Mouse (Mus musculus) retina, postnatal 1 day (tissue): ENCODE measurements at regions not wholly inside any gene's neighbourhood (a gene's known extent, or its start where the extent isn't known, plus 50 kb on each side); places are given as distances from the start of the nearest gene placed in this dataset.

Experiments
- DNase-seq: peaks from one replicate; pipeline ENCODE4 v3.0.0-alpha.2; 2012

- DNase-seq, result no peak
Measured at GRCm38 (mm10) chr16:76232680-76233079, 140.9 kb downstream of the Nrip1 start.

GRCm38 (mm10) chr16:76232174-76232573 lies 141.5 kb downstream of the Nrip1 start:
- DNase-seq, result no peak

- DNase-seq, result no peak
Measured at GRCm38 (mm10) chr16:76230516-76231302, 142.9 kb downstream of the Nrip1 start.

- no peak for DNase-seq
Measured at GRCm38 (mm10) chr16:76228451-76228850, 145.2 kb downstream of the Nrip1 start.

GRCm38 (mm10) chr16:76226446-76226845 lies 147.2 kb downstream of the Nrip1 start:
- no peak for DNase-seq

- DNase-seq, result no peak
Measured at GRCm38 (mm10) chr16:76225587-76226226, 147.9 kb downstream of the Nrip1 start.

GRCm38 (mm10) chr16:76224901-76225586 lies 148.6 kb downstream of the Nrip1 start:
- DNase-seq, result no peak

- no peak for DNase-seq
Measured at GRCm38 (mm10) chr16:76223716-76224115, 149.9 kb downstream of the Nrip1 start.

GRCm38 (mm10) chr16:76222960-76223359 lies 150.7 kb downstream of the Nrip1 start:
- DNase-seq, result no peak

- no peak for DNase-seq
Measured at GRCm38 (mm10) chr16:76220466-76220865, 153.2 kb downstream of the Nrip1 start.

- DNase-seq, result no peak
Measured at GRCm38 (mm10) chr16:76219233-76219632, 154.4 kb downstream of the Nrip1 start.

- no peak for DNase-seq
Measured at GRCm38 (mm10) chr16:76218310-76219170, 155.1 kb downstream of the Nrip1 start.

- peak; percentile 27 for DNase-seq
Measured at GRCm38 (mm10) chr16:76216184-76216583, 157.4 kb downstream of the Nrip1 start.

- DNase-seq, result no peak
Measured at GRCm38 (mm10) chr16:76215558-76215957, 158.1 kb downstream of the Nrip1 start.

GRCm38 (mm10) chr16:76201773-76202571 lies 171.7 kb downstream of the Nrip1 start:
- peak; percentile 31 for DNase-seq

- DNase-seq, result no peak
Measured at GRCm38 (mm10) chr16:76200801-76201728, 172.6 kb downstream of the Nrip1 start.

GRCm38 (mm10) chr16:76200268-76200667 lies 173.4 kb downstream of the Nrip1 start:
- peak; percentile 21 for DNase-seq

- no peak for DNase-seq
Measured at GRCm38 (mm10) chr16:76199006-76199405, 174.6 kb downstream of the Nrip1 start.

GRCm38 (mm10) chr16:76194291-76194690 lies 172.2 kb upstream of the Samsn1 start:
- DNase-seq, result no peak

GRCm38 (mm10) chr16:76191135-76191534 lies 169.1 kb upstream of the Samsn1 start:
- DNase-seq, result no peak

- DNase-seq, result no peak
Measured at GRCm38 (mm10) chr16:76183556-76183955, 161.5 kb upstream of the Samsn1 start.
